Mouse (Mus musculus) cortical plate, adult 2 months (tissue): Measurements from ENCODE around the gene Capn5. TPM values are rescaled to one million over a fixed set of nuclear protein-coding genes. Genes with fewer than 3 reads are reported as not detected.
A peak's percentile ranks its signal among the peaks of the same experiment; 100 is the strongest.

Source experiments
- H3K27ac ChIP-seq: fragments of 200-500 bp; 2 replicates; pipeline ENCODE4 v1.5.1; 2012; ENCODE audit warnings: low read length, control low read depth, inconsistent platforms; ENCODE audit not compliant: insufficient read depth
- H3K4me1 ChIP-seq: fragments of 200-500 bp; 2 replicates; pipeline ENCODE4 v1.6.1; 2011; ENCODE audit warnings: low read length; ENCODE audit not compliant: control insufficient read depth, insufficient read depth
- H3K4me3 ChIP-seq: fragments of 200-500 bp; 2 replicates; pipeline ENCODE4 v1.5.1; 2011; ENCODE audit warnings: mild to moderate bottlenecking, low read length, control low read depth; ENCODE audit not compliant: insufficient read depth
- CTCF ChIP-seq: fragments of 200-500 bp; IDR thresholded peaks from 2 replicates; pipeline ENCODE4 v1.5.1; 2011; ENCODE audit warnings: mild to moderate bottlenecking, control low read depth, low read length; ENCODE audit not compliant: insufficient read depth; ENCODE audit errors: extremely low read depth
- POLR2A ChIP-seq: fragments of 200-500 bp; IDR thresholded peaks from 2 replicates; pipeline ENCODE4 v1.6.1; 2011; ENCODE audit warnings: mild to moderate bottlenecking, low read length, control low read depth; ENCODE audit not compliant: insufficient read depth; ENCODE audit errors: extremely low read depth
- polyA plus RNA-seq: library from polyadenylated mRNA; depleted of rRNA; stranded (reverse); fragments of >200 nt; gene quantifications from 2 replicates; pipeline ENCODE4 v1.2.3, GENCODE M21; 2012

The Capn5 gene
- polyA plus RNA-seq, 1 experiment: 36.1 TPM

DNA sequence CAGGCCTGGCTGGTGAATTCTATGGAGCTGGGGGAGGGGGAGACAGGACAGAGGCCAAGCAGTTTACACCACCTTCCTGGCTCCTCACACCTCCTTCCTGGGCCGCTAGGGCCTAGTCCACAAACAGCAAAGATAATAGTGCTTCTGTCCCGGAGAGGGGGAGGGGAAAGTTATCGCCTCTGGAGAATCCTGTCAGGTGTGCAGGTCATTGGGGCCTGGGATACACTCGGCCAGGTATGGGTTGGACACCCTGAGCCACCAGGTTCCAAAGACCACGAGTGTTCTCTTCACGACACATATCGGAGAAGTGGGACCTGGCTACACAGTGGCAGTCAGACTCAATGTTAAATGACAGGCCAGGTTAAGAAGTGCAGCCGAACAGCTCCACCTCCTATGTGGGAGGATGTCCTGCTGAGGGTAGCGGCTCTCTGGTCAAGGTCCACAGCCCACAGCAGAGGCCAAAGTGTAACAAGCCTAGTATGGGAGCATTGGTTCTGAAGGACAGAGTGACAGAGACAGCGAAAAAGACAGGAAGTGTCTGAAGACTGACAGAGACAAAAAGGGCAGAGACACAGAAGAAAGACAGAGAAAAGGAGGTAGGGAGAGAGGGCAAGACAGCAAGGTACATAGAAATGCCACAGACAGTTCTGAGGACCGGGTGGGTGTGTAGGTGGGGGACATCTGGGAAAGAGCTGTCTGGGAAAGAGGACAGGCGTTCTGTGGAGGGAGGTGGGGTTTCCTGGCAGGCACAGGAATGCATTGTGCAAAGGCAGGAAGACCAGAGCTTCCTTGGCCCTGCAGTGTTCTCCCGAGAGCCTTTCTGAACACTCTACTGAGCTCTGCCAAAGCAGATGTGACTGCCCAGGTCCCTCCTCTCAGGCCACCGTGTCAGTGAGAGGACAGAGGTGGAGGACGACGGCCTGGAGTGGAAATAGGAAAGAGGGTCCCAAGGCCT is 73.3 kb downstream of the Capn5 start:
- H3K4me1 ChIP-seq: 0 out of 2 replicates have a peak, but pooled peaks cover 1% of the 10 kb centered on the region
- H3K4me3 ChIP-seq: no peak overlapping the region
- H3K27ac ChIP-seq: no peak overlapping the region
- TF ChIP-seq CTCF (no peak), POLR2A (no peak)

DNA sequence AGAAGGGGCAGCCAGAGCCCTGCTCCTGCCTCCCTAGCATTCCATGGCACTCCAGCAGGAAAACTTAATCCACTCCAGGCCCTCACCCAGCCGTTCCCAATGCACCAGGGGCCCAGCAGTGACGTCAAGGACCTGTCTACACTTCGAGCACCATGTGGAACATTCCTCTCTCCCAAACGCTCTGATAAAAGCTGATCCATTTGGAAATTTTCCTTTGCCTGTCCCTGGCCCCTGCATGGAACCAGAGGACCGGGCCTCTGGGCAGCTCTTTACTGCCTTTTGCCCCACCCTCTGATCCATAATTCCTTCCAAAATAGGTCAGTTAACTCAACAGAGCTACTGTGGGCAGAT is 74.2 kb downstream of the Capn5 start:
- Histone ChIP-seq H3K4me1 (0 out of 2 replicates have a peak, but pooled peaks cover 1% of the 10 kb centered on the region), H3K4me3 (no peak overlapping the region), H3K27ac (no peak overlapping the region)
- TF ChIP-seq POLR2A (no peak), CTCF (no peak)

DNA sequence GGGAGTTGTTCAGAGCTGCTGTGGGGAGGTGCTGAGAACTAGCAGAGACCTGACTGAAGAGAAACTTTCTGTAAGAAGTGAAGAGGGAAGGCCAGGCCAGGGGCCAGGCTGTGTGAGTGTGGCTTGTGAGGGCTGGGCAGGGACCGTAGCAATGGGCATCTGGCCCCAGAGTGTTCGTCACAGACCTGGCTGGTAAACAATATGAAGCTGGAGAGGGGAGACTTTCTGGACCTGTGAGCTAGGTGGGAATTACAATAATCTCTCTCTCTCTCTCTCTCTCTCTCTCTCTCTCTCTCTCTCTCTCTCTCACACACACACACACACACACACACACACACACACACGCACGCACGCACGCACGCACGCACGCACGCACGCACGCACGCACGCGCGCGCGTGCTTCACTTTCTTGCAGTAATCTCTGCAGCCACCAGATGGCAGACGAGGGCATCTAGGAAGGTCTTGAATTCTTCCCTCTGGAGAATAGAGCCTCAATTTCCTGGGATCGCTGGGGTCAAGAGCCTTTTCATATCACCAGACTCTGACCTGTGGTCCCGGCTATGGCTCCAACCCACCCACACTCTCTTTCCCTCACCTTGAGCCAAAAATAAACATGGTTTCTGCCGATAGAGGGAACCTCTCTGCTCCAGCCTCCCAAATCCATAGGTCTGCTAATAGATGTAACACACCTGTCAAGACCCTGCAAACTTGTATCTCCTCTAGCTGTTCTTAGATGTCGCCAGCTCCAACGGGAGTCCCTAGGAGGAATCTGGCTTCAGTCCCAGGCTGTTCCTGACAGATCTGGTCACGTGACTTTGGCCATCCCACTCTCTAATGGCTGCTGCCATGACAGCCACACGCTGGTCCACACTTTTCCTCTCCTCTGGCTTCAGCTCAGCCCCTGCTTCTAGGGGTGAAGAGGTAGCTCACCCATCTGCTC is 74.8 kb downstream of the Capn5 start:
- no peak overlapping the region; the same call in 1 of the 2 replicates for H3K27ac ChIP-seq
- TF ChIP-seq POLR2A (no peak), CTCF (peak; percentile 65)

DNA sequence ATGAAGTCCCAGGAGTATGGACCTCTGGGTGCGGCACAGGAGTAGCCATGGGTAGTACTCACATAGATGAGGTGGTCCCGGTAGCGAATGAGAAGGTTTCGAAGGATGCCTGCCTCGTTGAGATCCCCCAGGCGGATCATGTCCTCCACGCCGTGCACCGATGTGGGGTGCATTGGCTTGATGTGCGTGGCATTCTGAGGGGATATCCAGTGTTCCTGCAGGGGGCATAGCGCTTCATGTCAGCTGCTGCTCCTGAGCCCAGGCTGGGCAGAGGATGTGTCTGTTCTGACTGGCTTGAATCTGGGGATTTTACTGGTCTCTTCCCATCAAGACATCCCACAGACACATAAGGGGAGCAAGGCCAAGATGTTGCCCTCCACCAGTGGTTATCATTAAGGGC is 75.6 kb downstream of the Capn5 start:
- no peak overlapping the region for H3K27ac ChIP-seq
- 0 out of 2 replicates have a peak, but pooled peaks cover 1% of the 10 kb centered on the region for H3K4me1 ChIP-seq
- H3K4me3 ChIP-seq: no peak overlapping the region; the same call in 1 of the 2 replicates
- no peak for TF ChIP-seq POLR2A
- no peak for TF ChIP-seq CTCF

More for the DNA sequence above, 74.8 kb downstream of the Capn5 start:
- 0 out of 2 replicates have a peak, but pooled peaks cover 1% of the 10 kb centered on the region for H3K4me1 ChIP-seq
- H3K4me3 ChIP-seq: peak overlapping the region; percentile 29

DNA sequence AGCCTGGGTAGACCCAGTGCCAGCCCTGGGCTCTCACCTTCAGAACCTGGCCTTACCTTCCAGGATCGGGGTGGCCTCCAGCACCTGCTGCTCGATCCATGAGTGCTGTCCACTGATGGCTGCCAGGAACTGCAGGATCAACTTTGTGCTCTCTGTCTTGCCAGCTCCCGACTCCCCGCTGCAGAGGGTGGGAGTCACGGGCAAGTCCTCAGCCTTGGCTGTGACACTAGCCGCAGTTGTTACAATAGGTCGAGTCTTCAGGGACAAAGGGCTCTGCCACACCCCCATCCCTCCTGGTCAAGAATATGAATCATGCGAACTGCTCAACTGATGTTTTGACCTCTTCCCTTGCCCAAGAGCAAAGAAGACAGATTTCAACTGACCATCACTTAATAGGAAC is 80.5 kb downstream of the Capn5 start:
- Histone ChIP-seq H3K4me1 (no peaks in the 10 kb centered on the region), H3K4me3 (no peak overlapping the region), H3K27ac (no peak overlapping the region)
- no peak for TF ChIP-seq CTCF
- no peak for TF ChIP-seq POLR2A

DNA sequence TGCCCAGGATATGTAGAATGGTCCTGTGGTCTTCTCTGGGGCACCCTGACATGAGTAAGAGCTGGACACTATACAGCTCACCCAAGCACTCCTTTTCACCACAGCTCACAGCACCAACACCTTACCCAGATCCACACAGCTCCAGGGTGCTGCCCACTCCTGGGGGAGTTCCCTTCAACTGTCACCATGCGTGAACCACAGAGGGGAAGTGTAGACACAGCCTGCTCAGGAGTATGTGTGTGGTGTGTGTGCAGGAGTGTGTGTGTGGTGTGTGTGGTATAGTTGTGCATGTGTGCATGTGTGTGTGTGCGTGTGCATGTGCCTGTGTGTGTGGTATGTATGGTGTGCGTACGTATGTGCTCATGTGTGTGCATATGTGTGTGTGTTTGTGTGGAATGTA is 82.2 kb downstream of the Capn5 start:
- no peaks in the 10 kb centered on the region for H3K4me1 ChIP-seq
- no peak overlapping the region for H3K27ac ChIP-seq
- TF ChIP-seq POLR2A: no peak
- TF ChIP-seq CTCF: no peak
- no peak overlapping the region for H3K4me3 ChIP-seq

DNA sequence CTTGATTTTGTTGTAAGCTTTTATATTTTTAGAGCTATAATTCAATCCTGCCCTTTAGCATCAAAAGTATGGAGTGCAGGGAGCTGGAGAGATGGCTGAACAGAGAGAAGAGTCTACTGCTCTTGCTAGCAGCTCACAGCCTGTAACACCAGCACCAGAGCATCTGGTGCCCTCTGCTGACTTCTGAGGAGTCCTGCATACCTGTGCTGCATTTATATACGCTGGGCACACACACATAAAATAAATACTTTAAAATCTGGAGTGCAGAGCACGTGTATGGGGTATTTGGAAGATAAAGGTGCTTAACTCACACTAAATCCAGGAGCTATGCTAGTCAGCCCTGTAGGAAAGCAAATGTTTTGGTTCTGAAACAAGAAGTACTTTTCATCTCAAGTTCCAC is 91.7 kb downstream of the Capn5 start:
- Histone ChIP-seq H3K4me1 (no peaks in the 10 kb centered on the region), H3K27ac (no peak overlapping the region), H3K4me3 (no peak overlapping the region)
- no peak for TF ChIP-seq POLR2A
- TF ChIP-seq CTCF: peak; percentile 49

DNA sequence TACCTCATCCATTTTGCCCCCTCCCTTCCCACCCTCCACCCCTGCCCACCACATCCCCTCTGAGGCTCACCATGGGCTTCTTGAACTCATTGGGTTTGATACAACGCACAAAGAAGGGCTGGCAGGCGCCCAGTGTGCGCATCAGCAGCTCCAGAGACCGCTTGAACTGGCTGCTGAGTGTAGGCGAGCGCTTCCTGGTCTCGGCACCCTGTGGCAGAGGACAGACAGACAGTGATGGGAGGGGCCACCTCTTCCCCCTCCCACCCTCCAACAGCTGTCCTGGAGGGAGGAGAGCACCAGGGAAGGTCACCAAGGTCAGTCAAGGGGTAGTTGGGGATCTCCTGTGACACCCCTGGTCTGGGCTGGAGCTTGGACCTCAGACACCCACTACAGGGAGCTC is 92.8 kb downstream of the Capn5 start:
- Histone ChIP-seq H3K27ac (no peak overlapping the region), H3K4me3 (no peak overlapping the region), H3K4me1 (no peaks in the 10 kb centered on the region)
- TF ChIP-seq POLR2A: no peak
- no peak for TF ChIP-seq CTCF

DNA sequence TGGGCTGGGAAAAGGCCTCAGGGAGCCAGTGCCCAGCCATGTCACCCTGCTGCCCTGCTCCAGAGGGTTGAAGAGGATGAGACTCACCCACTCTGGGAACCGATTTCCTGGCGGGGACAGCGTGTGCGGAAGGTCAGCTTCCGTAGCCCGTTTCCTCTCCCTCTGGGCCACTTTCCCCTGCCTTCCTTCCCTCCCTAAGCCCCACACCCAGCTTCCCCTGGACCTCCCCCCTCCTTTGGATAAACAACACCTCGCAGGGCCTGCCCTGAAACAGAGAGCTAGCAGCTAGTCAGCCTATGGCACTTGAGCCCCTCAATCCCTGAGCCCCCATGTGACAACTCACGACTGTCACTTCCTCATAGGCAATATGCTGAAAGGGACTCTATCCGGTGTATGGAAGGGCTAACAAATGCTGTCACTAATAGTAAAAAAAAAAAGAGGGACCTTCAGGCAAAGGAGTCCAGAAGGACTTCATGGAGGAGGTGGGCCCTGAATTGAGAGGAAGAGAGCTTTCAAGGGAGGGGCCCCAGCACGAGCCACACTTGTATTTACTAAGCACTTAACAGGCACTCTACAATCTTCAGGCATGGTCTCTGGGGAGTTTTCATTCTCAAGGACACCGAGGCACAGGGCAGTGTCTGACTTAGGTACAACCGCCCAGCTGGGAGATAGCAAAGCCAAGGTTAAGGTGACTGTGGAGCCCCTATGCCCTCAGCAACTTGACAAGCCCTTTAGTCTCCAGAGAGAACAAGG is 93.4 kb downstream of the Capn5 start:
- Histone ChIP-seq H3K4me3 (no peak overlapping the region), H3K27ac (no peak overlapping the region), H3K4me1 (no peaks in the 10 kb centered on the region)
- TF ChIP-seq POLR2A (no peak), CTCF (no peak)
